Mouse (Mus musculus) C2C12 (cell line): ENCODE data around the gene Nckap5l. TPM values are rescaled to one million over a fixed set of nuclear protein-coding genes. Genes with fewer than 3 reads are reported as not detected.
A peak's percentile ranks its signal among the peaks of the same experiment; 100 is the strongest.

Source experiments
- H3K27me3 ChIP-seq: one replicate; pipeline ENCODE4 v1.6.1; 2011; ENCODE audit not compliant: control insufficient read depth, insufficient read depth, insufficient read length
- H3K36me3 ChIP-seq: one replicate; pipeline ENCODE4 v1.6.1; 2011; ENCODE audit not compliant: control insufficient read depth, insufficient read depth
- H3K4me3 ChIP-seq: one replicate; pipeline ENCODE4 v1.5.1; 2011; ENCODE audit warnings: mild to moderate bottlenecking, control low read depth; ENCODE audit not compliant: poor library complexity, insufficient read depth, severe bottlenecking
- H3K79me2 ChIP-seq: one replicate; pipeline ENCODE4 v1.6.1; 2011; ENCODE audit not compliant: control insufficient read depth, insufficient read depth
- H3K79me3 ChIP-seq: one replicate; pipeline ENCODE4 v1.6.1; 2011; ENCODE audit warnings: low read depth, control low read depth
- H3ac ChIP-seq: one replicate; pipeline ENCODE3; 2011; ENCODE audit warnings: low read depth; ENCODE audit not compliant: control insufficient read depth, insufficient read length
- CEBPB ChIP-seq: IDR thresholded peaks from one replicate; pipeline ENCODE4 v1.6.1; 2011; ENCODE audit warnings: low read depth, mild to moderate bottlenecking, control low read depth, moderate library complexity
- CTCF ChIP-seq: IDR thresholded peaks from one replicate; pipeline ENCODE4 v1.5.1; 2011; ENCODE audit not compliant: control insufficient read depth, insufficient read depth, insufficient read length
- FOSL1 ChIP-seq: IDR thresholded peaks from one replicate; pipeline ENCODE4 v1.8.0; 2011; ENCODE audit warnings: mild to moderate bottlenecking, low read length; ENCODE audit not compliant: poor library complexity, insufficient read depth, severe bottlenecking
- MAX ChIP-seq: IDR thresholded peaks from one replicate; pipeline ENCODE4 v1.6.1; 2011; ENCODE audit warnings: mild to moderate bottlenecking, control low read depth
- MYOD1 ChIP-seq: IDR thresholded peaks from one replicate; pipeline ENCODE4 v1.6.1; 2011; ENCODE audit warnings: low read depth; ENCODE audit not compliant: control insufficient read depth, insufficient read length
- MYOG ChIP-seq: IDR thresholded peaks from one replicate; pipeline ENCODE4 v1.6.1; 2011; ENCODE audit not compliant: control insufficient read depth, insufficient read length; ENCODE audit errors: extremely low read depth
- USF1 ChIP-seq: IDR thresholded peaks from one replicate; pipeline ENCODE4 v1.6.1; 2011; ENCODE audit warnings: low read depth, mild to moderate bottlenecking, control low read depth, moderate library complexity
- polyA plus RNA-seq: library from polyadenylated mRNA; unstranded; fragments of >200 nt; fragmentation: generic; extraction: Trizol; gene quantifications from one replicate; pipeline ENCODE4 v1.2.1, GENCODE M21; 2012; ENCODE audit warnings: missing spikeins

Gene Nckap5l
- polyA plus RNA-seq, 1 experiment, result 17.7 TPM

DNA sequence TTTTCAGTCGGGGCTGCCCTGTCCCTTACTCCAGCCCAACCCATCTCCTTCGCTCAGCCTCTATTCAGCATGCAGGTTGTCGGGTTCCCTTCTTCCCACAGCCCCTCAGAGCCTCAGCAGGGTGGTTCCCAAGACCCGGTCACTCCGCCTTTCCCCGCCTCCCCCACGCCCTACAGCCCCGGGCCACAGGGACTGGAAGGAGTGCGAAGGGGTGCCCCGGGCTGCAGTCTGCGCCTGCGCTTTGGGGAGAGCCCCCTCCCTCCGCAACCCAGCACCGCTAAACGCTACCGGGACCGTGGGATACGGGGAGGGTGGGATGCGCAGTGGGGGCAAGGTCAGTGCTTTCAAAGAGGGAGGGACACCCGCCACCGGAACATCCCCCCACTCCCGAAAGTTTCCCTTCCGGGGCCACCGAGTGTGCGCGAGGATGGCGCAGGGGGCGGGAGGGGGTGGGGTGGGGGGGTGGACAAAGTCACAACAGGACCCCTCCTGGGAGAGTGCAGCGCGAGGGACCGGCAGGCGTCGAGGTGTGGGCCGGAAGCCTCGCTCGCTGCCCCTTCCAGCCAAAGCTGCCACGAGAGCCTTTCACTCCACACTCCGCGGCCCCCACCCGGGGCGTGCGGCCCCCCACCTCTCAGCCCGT is 464 bp downstream of the Nckap5l start:
- H3K79me2 ChIP-seq, result peaks cover 53% of the 10 kb centered on the region
- peak overlapping the region; percentile 83 for H3ac ChIP-seq
- TF ChIP-seq FOSL1, result no peak
- TF ChIP-seq MYOG, result no peak
- no peak for TF ChIP-seq CTCF
- peaks cover 14% of the 10 kb centered on the region for H3K79me3 ChIP-seq
- H3K4me3 ChIP-seq, result peak overlapping the region; percentile 91
- no peaks in the 10 kb centered on the region for H3K27me3 ChIP-seq
- H3K36me3 ChIP-seq, result peaks cover 13% of the 10 kb centered on the region

DNA sequence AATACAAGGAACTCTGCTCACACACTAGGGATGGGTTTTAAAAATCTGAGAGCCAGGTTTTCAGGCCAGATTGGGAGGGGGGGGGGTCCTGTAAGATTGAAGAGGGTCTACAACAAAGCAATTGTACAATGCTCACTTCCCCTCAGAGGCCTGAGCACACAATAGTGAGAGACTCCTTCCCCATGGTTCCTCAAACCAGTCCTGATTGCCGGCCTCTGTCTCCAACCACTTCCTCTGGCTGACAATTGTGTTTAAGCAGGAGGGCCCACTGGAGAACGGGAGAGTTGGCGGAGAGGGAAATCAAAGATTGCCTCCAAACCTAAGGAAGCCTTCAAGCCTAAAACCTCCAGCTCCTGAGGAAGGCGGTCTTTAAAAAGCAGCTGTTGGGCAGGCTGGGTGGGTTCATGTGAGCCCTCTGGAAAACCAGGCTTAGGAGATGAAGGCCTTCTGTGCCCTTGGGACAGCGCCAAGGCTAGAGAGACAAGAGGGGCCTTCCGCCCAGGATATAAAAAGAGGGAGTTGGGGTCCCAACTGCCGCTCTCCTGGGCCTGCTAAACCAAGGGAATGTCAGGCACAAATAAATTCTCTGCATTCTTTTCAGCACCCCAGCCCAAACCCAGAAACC is 1.1 kb downstream of the Nckap5l start:
- TF ChIP-seq CTCF, result no peak
- peaks cover 60% of the 10 kb centered on the region for H3K79me2 ChIP-seq
- H3ac ChIP-seq, result peak overlapping the region; percentile 83
- H3K36me3 ChIP-seq, result peaks cover 13% of the 10 kb centered on the region
- H3K4me3 ChIP-seq, result peak overlapping the region; percentile 91
- no peaks in the 10 kb centered on the region for H3K27me3 ChIP-seq
- peaks cover 14% of the 10 kb centered on the region for H3K79me3 ChIP-seq

DNA sequence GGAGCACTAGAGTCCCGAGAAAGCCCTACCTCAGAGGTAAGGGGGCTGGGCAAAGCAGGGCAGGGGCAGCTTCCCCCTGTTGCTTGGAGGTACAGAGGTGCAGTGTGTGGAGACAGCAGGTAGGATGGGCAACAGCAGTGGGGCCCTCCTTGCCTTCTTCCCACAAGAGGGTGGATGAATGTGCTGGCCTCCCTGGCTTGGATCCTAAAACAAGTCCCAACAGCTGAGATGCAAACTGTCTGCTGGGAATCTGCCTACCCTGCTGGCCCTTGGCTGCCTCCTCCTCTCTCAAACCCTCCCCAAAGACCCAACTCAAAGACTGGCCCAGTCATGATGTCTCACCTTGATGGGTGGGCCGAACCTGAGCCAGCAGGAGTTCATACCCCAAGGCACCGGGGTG is 2.1 kb downstream of the Nckap5l start:
- Histone ChIP-seq H3K36me3 (peaks cover 13% of the 10 kb centered on the region), H3ac (no peak overlapping the region), H3K79me3 (peaks cover 14% of the 10 kb centered on the region), H3K27me3 (no peaks in the 10 kb centered on the region), H3K79me2 (peaks cover 63% of the 10 kb centered on the region), H3K4me3 (no peak overlapping the region)
- TF ChIP-seq USF1, result no peak
- no peak for TF ChIP-seq MYOG

DNA sequence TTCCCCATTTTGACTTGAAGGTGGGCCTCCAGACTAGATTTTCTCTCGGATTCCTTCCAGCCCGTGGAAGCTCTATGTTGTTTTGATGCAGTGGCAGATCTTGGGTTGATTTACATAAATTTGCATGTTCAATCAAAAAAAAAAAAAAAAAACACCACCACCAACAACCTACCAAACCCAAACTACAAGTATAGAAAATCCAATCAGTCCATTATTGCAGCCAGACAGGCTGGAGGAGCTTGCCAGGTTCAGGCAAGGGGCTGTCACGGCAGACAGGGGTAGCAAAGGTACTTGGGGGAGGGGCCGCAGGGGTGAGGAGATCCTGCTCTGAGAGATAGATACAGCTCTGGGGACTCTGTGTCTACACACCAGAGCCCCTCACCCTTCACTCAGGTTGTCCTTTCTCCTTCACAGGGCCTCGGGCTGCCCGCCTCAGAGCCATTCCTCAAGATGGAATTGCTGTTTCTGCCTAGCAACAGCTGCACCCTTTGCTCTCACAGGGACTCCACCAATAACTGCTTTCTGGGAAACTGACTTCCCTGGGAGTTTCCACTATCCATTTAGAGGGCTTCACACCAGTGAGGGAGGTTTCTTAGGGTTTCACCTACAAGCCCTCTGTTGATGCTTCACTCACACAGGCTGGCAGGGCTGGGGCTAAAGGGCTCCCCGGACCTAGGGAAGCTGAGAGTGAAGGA is 2.8 kb downstream of the Nckap5l start:
- H3K79me2 ChIP-seq, result peaks cover 63% of the 10 kb centered on the region
- TF ChIP-seq FOSL1 (no peak), CTCF (no peak), MYOG (no peak), MYOD1 (no peak), CEBPB (no peak), USF1 (no peak), MAX (no peak)
- H3ac ChIP-seq, result no peak overlapping the region
- H3K79me3 ChIP-seq, result peaks cover 14% of the 10 kb centered on the region
- H3K27me3 ChIP-seq, result no peaks in the 10 kb centered on the region
- H3K36me3 ChIP-seq, result peaks cover 13% of the 10 kb centered on the region
- H3K4me3 ChIP-seq, result no peak overlapping the region

DNA sequence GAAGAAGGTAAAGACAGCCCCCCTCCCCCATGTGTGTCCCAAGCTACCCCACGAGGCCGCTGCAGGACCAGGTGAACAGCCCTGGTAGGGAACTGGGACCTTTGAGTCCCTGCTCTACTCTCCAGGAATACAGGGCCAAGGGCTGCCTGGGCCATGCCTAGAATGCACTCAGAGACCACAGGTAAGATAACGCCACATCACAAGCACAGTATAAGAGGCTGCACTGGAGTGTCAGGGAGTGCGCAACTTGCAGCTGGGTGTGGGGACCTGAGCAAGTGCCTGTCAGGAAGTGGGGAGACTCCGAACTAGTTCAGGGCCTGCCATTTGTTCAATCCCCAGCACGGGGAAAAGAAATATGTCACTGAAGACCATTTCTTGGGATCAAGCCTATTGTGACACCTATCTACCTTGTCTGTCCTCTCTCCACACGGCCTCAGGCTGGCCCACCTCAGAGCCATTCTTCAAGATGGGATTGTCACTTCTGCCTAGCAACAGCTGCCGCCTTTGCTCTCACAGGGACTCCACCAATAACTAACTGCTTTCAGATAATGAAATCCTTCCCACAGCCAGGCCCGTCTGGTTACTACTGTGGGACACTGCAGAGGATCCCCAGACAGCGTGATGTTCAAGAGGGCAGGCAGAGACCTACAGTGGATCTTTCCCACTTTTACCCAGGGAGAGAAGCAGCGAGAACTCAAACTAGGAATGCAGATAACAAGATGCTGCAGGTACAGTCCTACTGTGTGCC is 4.2 kb downstream of the Nckap5l start:
- Histone ChIP-seq H3K27me3 (no peaks in the 10 kb centered on the region), H3K36me3 (peaks cover 13% of the 10 kb centered on the region), H3ac (no peak overlapping the region), H3K79me3 (peaks cover 14% of the 10 kb centered on the region), H3K79me2 (peaks cover 71% of the 10 kb centered on the region), H3K4me3 (no peak overlapping the region)
- TF ChIP-seq FOSL1 (no peak), MYOD1 (no peak), USF1 (no peak), MYOG (no peak), CTCF (no peak), MAX (no peak), CEBPB (no peak)

DNA sequence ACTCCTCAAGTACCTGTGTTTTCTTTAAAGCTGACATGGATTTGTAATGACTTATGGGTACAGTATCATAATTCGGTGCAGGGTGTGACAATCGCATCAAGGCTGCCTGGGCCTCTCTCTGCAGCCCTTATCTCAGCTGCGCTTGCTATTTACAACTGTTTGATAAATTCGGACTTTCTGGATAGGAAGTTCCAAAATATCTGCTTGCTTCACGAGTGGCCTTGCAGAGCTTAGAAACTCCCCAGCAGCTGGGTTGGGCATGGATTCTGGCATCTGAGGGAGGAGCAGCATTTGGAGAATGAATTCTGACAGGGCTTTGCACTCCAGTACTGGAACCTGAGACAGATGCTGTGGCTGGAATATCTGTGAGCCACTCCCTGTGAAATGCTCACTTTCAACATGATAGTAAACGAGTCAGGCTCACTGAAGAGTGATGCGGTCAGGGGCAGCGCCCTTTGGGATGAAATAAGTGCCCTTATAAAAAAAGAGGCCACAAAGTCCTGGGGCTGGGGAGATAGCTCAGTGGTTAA is 7.7 kb downstream of the Nckap5l start:
- Histone ChIP-seq H3K79me2 (peaks cover 60% of the 10 kb centered on the region), H3K79me3 (peaks cover 4% of the 10 kb centered on the region), H3K36me3 (peaks cover 10% of the 10 kb centered on the region), H3ac (no peak overlapping the region), H3K27me3 (no peaks in the 10 kb centered on the region), H3K4me3 (no peak overlapping the region)
- TF ChIP-seq MYOG (no peak), CTCF (no peak), USF1 (no peak), MYOD1 (peak; percentile 40), FOSL1 (no peak), MAX (no peak), CEBPB (no peak)
